Mouse (Mus musculus): ENCODE measurements at regions not wholly inside any gene's neighbourhood (a gene's known extent, or its start where the extent isn't known, plus 50 kb on each side); places are given as distances from the start of the nearest gene placed in this dataset.

DNA sequence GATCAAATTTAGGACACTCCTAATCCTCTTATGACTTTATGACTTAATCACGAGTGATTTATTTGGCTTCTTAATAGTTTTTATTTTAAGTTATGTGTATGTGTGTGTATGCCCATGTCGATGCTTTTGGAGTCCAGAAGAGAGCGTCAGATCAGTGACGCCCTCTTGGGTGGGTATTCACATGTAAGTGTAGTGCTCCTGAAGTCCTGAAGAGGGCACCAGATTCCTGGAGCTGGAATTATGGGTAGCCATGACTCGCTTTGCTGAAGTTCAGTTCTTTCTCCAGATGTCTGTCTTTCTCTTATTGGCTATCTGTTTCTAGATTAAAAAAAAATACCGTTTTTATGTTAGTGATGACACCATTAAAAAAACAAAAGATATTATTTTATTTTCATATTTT is 251.0 kb downstream of the Ipmk start:
- Histone ChIP-seq H3K9me3 (replicated peaks; ENCODE audit: control insufficient read depth, low read length, poor library complexity, severe bottlenecking) (no peaks in the 10 kb centered on the region), H3K9ac (ENCODE audit: low read depth, low read length) (no peak overlapping the region), H3K4me3 (ENCODE audit: low read depth, low read length) (no peak overlapping the region), H3K36me3 (ENCODE audit: control insufficient read depth, insufficient read depth, low read length) (no peaks in the 10 kb centered on the region), H3K4me1 (ENCODE audit: control insufficient read depth, insufficient read depth, low read length) (no peaks in the 10 kb centered on the region), H3K4me2 (ENCODE audit: low read length) (no peak overlapping the region), H3K27me3 (ENCODE audit: control insufficient read depth, insufficient read depth, low read depth, low read length) (no peaks in the 10 kb centered on the region), H3K27ac (ENCODE audit: low read length) (no peak overlapping the region)
- ATAC-seq = no peak
- WGBS = 95% methylated on average over 6 of the region's 6 CpGs

DNA sequence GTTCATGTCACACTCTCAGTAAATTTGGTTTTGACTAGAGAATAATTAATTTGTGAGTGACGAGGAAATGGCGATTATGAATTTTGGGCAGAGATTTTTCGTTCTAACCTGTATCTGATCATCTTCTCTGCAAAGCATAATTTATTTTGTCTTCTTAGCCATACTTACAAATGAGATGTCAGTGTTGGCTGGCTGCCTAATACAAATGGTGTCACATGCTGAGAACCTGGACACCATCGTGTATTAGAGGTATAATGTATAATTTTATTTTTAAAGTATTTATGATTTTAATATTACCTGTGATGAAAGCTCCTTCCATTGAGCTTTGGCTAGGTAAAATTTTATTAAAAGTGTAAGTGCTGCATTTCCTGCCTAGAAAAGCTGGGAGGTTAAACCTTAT is 266.2 kb downstream of the Ipmk start:
- Histone ChIP-seq H3K4me1 (ENCODE audit: control insufficient read depth, insufficient read depth, low read length) (no peaks in the 10 kb centered on the region), H3K9ac (ENCODE audit: low read depth, low read length) (no peak overlapping the region), H3K36me3 (ENCODE audit: control insufficient read depth, insufficient read depth, low read length) (no peaks in the 10 kb centered on the region), H3K4me3 (ENCODE audit: low read depth, low read length) (no peak overlapping the region), H3K27ac (ENCODE audit: low read length) (no peak overlapping the region), H3K4me2 (ENCODE audit: low read length) (no peak overlapping the region), H3K27me3 (ENCODE audit: control insufficient read depth, insufficient read depth, low read depth, low read length) (no peaks in the 10 kb centered on the region), H3K9me3 (replicated peaks; ENCODE audit: control insufficient read depth, low read length, poor library complexity, severe bottlenecking) (no peaks in the 10 kb centered on the region)
- ATAC-seq = no peak
- WGBS = 90% methylated on average over 4 of the region's 4 CpGs

DNA sequence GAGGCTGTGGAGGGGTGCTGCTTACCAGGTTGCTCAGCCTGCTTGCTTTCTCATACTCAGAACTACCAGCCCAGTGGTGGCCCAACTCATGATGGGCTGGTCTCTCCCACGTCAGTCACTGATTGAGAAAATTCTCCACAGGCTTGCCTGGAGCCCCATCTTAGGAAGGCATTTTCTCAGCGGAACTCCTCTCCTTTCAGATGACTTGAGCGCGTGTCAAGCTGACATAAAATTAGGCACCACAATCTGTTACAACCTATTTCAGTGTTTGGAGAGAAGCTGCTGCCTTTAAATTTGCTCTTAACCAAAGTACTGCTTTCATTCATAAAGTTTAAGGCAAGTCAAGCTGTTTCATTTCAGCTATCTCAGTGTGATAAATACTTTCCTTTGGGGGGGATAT is 269.6 kb downstream of the Ipmk start:
- Histone ChIP-seq H3K9me3 (replicated peaks; ENCODE audit: control insufficient read depth, low read length, poor library complexity, severe bottlenecking) (no peaks in the 10 kb centered on the region), H3K4me2 (ENCODE audit: low read length) (no peak overlapping the region), H3K4me3 (ENCODE audit: low read depth, low read length) (no peak overlapping the region), H3K27ac (ENCODE audit: low read length) (no peak overlapping the region), H3K27me3 (ENCODE audit: control insufficient read depth, insufficient read depth, low read depth, low read length) (no peaks in the 10 kb centered on the region), H3K36me3 (ENCODE audit: control insufficient read depth, insufficient read depth, low read length) (no peaks in the 10 kb centered on the region), H3K4me1 (ENCODE audit: control insufficient read depth, insufficient read depth, low read length) (no peaks in the 10 kb centered on the region), H3K9ac (ENCODE audit: low read depth, low read length) (no peak overlapping the region)
- WGBS = 92% methylated on average over 4 of the region's 4 CpGs
- ATAC-seq = no peak

DNA sequence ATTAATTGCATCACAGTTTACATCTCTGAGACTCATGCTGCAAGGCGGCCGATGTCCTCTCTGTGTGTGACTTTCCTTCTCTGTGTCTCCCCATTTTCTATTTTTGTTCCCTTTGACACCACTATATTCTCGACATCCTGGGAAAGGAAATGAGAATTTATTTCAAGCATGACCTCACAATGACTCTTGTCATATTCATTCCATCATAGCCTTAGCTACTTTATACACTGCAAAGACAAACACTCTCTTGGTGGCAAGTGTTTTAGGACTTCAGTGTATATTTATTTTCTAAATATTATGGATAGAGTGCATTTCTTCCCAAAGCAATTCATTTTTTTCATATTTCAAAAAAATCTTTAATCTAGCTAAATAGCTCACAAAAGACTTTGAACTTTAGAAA is 298.5 kb downstream of the Ipmk start:
- Histone ChIP-seq H3K27ac (ENCODE audit: low read length) (no peak overlapping the region), H3K4me3 (ENCODE audit: low read depth, low read length) (no peak overlapping the region), H3K4me1 (ENCODE audit: control insufficient read depth, insufficient read depth, low read length) (no peaks in the 10 kb centered on the region), H3K9ac (ENCODE audit: low read depth, low read length) (no peak overlapping the region), H3K27me3 (ENCODE audit: control insufficient read depth, insufficient read depth, low read depth, low read length) (no peaks in the 10 kb centered on the region), H3K36me3 (ENCODE audit: control insufficient read depth, insufficient read depth, low read length) (no peaks in the 10 kb centered on the region), H3K4me2 (ENCODE audit: low read length) (no peak overlapping the region), H3K9me3 (replicated peaks; ENCODE audit: control insufficient read depth, low read length, poor library complexity, severe bottlenecking) (no peaks in the 10 kb centered on the region)
- no peak for ATAC-seq
- 80% methylated on average over 3 of the region's 3 CpGs for WGBS

DNA sequence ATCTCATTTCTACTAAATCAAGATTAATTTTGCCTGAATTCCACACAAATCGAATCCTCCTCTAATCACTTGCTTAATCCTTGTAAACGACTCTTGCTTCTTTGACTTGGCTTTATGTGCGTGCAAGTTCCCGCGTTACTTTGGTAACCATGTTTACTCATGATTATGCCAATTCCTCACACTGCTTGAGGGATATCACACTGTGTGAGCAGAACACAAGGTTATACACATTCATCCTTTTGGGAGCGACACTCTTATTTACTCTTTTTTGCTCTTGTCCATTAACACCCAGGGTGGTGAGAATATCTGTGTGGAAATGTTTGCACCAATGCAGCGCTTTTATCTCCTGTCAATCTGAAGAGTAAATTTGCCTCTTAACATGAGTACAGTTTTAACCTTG is 310.0 kb downstream of the Ipmk start:
- Histone ChIP-seq H3K36me3 (ENCODE audit: control insufficient read depth, insufficient read depth, low read length) (no peaks in the 10 kb centered on the region), H3K4me3 (ENCODE audit: low read depth, low read length) (no peak overlapping the region), H3K9me3 (replicated peaks; ENCODE audit: control insufficient read depth, low read length, poor library complexity, severe bottlenecking) (no peaks in the 10 kb centered on the region), H3K27me3 (ENCODE audit: control insufficient read depth, insufficient read depth, low read depth, low read length) (no peaks in the 10 kb centered on the region), H3K4me1 (ENCODE audit: control insufficient read depth, insufficient read depth, low read length) (no peaks in the 10 kb centered on the region), H3K9ac (ENCODE audit: low read depth, low read length) (no peak overlapping the region), H3K4me2 (ENCODE audit: low read length) (no peak overlapping the region), H3K27ac (ENCODE audit: low read length) (no peak overlapping the region)
- no peak for ATAC-seq
- 68% methylated on average over 7 of the region's 7 CpGs for WGBS

DNA sequence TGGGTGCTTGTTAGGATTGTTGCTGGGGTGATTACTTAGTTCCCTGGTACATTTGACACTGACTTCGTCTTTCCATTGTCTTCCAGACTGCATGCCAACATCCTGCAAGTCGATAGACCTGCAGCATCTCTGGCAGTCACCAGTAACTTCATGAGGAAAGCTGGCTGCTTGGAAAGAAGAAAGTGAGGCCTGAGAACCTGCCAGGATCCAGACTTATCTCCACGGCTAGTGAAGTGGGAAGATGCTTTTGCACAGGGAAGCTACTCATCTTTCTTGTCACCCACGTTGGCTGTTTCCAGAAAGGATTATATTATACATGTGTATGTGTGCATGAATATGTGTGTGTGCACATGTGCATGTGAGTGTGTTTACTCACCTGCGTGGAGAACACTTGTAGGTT is 316.0 kb downstream of the Ipmk start:
- 82% methylated on average over 5 of the region's 5 CpGs for WGBS
- Histone ChIP-seq H3K4me3 (ENCODE audit: low read depth, low read length) (no peak overlapping the region), H3K4me1 (ENCODE audit: control insufficient read depth, insufficient read depth, low read length) (no peaks in the 10 kb centered on the region), H3K9ac (ENCODE audit: low read depth, low read length) (no peak overlapping the region), H3K9me3 (replicated peaks; ENCODE audit: control insufficient read depth, low read length, poor library complexity, severe bottlenecking) (no peaks in the 10 kb centered on the region), H3K27ac (ENCODE audit: low read length) (no peak overlapping the region), H3K4me2 (ENCODE audit: low read length) (no peak overlapping the region), H3K36me3 (ENCODE audit: control insufficient read depth, insufficient read depth, low read length) (no peaks in the 10 kb centered on the region), H3K27me3 (ENCODE audit: control insufficient read depth, insufficient read depth, low read depth, low read length) (no peaks in the 10 kb centered on the region)
- no peak for ATAC-seq

DNA sequence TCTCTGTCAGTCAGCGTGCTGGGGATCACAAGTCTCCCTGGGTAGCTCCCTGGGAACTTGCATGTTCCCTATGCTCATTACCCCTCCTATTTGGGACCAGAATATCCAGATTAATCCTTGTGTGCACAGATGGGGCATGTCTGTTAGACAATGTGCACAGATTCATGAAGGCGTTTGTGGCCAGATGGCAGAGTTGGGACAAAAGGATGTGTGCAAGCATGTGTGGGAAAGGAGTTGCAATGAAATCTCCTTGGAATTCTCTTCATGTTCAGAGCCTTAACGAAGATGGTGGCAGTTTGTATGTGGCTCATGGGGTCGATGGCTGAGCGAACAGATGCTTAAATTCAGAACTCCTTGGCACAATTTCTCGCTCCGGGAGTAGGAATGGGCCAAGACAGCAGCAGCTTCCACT is 319.6 kb downstream of the Ipmk start:
- H3K27ac ChIP-seq (ENCODE audit: low read length) = no peak overlapping the region

DNA sequence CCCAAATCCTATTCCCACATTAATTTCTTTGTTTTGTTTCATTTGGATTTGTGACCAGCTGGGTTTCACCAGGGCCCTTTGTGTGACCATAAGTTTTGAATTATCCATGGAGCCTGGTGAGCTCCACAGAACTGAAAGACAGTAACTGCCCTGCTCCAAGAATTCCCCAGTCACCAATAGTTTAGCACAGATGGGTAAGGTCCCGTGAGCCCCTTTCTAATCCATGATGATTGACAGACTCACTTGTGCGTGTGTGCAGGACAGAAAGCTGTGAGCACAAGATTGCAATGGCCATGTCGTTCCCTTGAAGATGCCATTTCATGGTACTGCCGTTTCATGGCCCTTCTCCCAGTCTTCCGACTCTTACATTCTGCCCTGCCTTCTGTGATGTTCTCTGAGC is 331.7 kb downstream of the Ipmk start:
- Histone ChIP-seq H3K27ac (ENCODE audit: low read length) (no peak overlapping the region), H3K36me3 (ENCODE audit: control insufficient read depth, insufficient read depth, low read length) (no peaks in the 10 kb centered on the region), H3K27me3 (ENCODE audit: control insufficient read depth, insufficient read depth, low read depth, low read length) (no peaks in the 10 kb centered on the region), H3K4me3 (ENCODE audit: low read depth, low read length) (no peak overlapping the region), H3K9me3 (replicated peaks; ENCODE audit: control insufficient read depth, low read length, poor library complexity, severe bottlenecking) (no peaks in the 10 kb centered on the region), H3K4me1 (ENCODE audit: control insufficient read depth, insufficient read depth, low read length) (no peaks in the 10 kb centered on the region; the same call in 1 of the 2 replicates), H3K9ac (ENCODE audit: low read depth, low read length) (no peak overlapping the region), H3K4me2 (ENCODE audit: low read length) (no peak overlapping the region)
- no peak for ATAC-seq
- WGBS = 57% methylated on average over 5 of the region's 5 CpGs

More for the DNA sequence above, 319.6 kb downstream of the Ipmk start:
- H3K36me3 ChIP-seq (ENCODE audit: control insufficient read depth, insufficient read depth, low read length) = no peaks in the 10 kb centered on the region
- WGBS = 48% methylated on average over 7 of the region's 7 CpGs
- 0 out of 2 replicates have a peak, but pooled peaks have one; percentile 17 for ATAC-seq
- H3K27me3 ChIP-seq (ENCODE audit: control insufficient read depth, insufficient read depth, low read depth, low read length) = no peaks in the 10 kb centered on the region
- no peak overlapping the region for H3K9ac ChIP-seq (ENCODE audit: low read depth, low read length)
- H3K4me3 ChIP-seq (ENCODE audit: low read depth, low read length) = no peak overlapping the region
- no peaks in the 10 kb centered on the region for H3K4me1 ChIP-seq (ENCODE audit: control insufficient read depth, insufficient read depth, low read length)
- no peak overlapping the region for H3K4me2 ChIP-seq (ENCODE audit: low read length)
- no peaks in the 10 kb centered on the region for H3K9me3 ChIP-seq (replicated peaks; ENCODE audit: control insufficient read depth, low read length, poor library complexity, severe bottlenecking)

DNA sequence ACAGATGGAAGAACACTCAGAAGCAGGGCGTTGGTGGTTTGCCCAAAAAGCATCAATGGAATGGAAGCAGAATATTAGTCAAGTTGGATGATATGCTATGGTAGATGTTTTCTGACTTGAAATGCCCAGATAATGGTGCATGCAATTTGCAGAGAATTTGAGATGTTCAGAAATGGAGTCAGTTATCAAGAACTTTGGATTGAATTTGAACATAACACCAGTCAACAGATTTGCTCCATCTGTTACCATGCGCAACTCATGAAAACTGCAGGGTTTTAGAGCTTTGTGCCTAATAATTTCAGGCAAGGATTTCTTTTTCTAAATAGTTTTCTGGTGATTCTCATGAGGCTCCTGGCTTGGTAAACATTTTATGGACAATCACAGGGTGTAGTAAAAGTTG is 365.9 kb downstream of the Ipmk start:
- Histone ChIP-seq H3K4me2 (ENCODE audit: low read length) (no peak overlapping the region), H3K4me3 (ENCODE audit: low read depth, low read length) (no peak overlapping the region), H3K27ac (ENCODE audit: low read length) (no peak overlapping the region), H3K27me3 (ENCODE audit: control insufficient read depth, insufficient read depth, low read depth, low read length) (no peaks in the 10 kb centered on the region), H3K4me1 (ENCODE audit: control insufficient read depth, insufficient read depth, low read length) (no peaks in the 10 kb centered on the region), H3K9ac (ENCODE audit: low read depth, low read length) (no peak overlapping the region), H3K9me3 (replicated peaks; ENCODE audit: control insufficient read depth, low read length, poor library complexity, severe bottlenecking) (no peaks in the 10 kb centered on the region), H3K36me3 (ENCODE audit: control insufficient read depth, insufficient read depth, low read length) (no peaks in the 10 kb centered on the region)
- ATAC-seq = no peak
- 93% methylated on average over 2 of the region's 2 CpGs for WGBS

DNA sequence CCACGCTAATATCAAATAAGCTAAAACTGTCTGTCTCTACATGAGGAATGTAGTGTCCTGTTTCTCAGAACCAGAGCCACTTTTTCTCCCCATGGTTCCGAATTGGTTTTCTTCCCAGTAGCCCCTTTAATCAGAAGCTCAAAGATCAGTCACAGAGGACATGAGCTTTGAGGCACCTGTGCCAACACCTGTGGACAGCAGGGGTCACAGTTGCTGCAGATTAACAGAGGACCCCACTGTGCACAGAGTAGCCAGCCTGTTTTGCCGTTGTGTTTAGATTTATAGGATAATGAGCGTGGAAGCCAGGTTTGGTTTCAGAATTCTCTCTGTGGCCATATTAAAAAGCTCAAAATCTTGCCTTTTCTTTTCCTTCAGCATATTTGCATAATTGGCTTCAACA is 380.2 kb downstream of the Ipmk start:
- Histone ChIP-seq H3K27ac (ENCODE audit: low read length) (no peak overlapping the region), H3K4me1 (ENCODE audit: control insufficient read depth, insufficient read depth, low read length) (no peaks in the 10 kb centered on the region), H3K36me3 (ENCODE audit: control insufficient read depth, insufficient read depth, low read length) (no peaks in the 10 kb centered on the region), H3K27me3 (ENCODE audit: control insufficient read depth, insufficient read depth, low read depth, low read length) (no peaks in the 10 kb centered on the region), H3K4me3 (ENCODE audit: low read depth, low read length) (no peak overlapping the region), H3K9ac (ENCODE audit: low read depth, low read length) (no peak overlapping the region), H3K9me3 (replicated peaks; ENCODE audit: control insufficient read depth, low read length, poor library complexity, severe bottlenecking) (no peaks in the 10 kb centered on the region), H3K4me2 (ENCODE audit: low read length) (no peak overlapping the region)
- no peak for ATAC-seq
- 55% methylated on average over 4 of the region's 4 CpGs for WGBS
